Mouse (Mus musculus) neural tube, embryonic 14.5 days (tissue): ENCODE data around the gene Gm20388. TPM values are rescaled to one million over a fixed set of nuclear protein-coding genes. Genes with fewer than 3 reads are reported as not detected.
A peak's percentile ranks its signal among the peaks of the same experiment; 100 is the strongest.

ENCODE experiments used
- ATAC-seq: fragments of 200-750 bp; cut with Nextera tagmentation; 2 replicates; pipeline ENCODE4 v1.8.0; 2017; ENCODE audit warnings: low read depth, mild to moderate bottlenecking, moderate TSS enrichment, moderate library complexity
- H3K27ac ChIP-seq: fragments of 300-500 bp; sonication (generic); 2 replicates; pipeline ENCODE4 v1.5.1; 2014; ENCODE audit warnings: low read depth, mild to moderate bottlenecking, control low read depth, low read length, moderate library complexity, mixed read lengths
- H3K27me3 ChIP-seq: fragments of 300-500 bp; sonication (generic); 2 replicates; pipeline ENCODE4 v1.6.1; 2014; ENCODE audit warnings: low read length; ENCODE audit not compliant: control insufficient read depth, insufficient read depth
- H3K36me3 ChIP-seq: fragments of 300-500 bp; sonication (generic); 2 replicates; pipeline ENCODE4 v1.6.1; 2014; ENCODE audit warnings: low read length, mixed read lengths; ENCODE audit not compliant: control insufficient read depth, insufficient read depth
- H3K4me1 ChIP-seq: fragments of 300-500 bp; sonication (generic); 2 replicates; pipeline ENCODE4 v1.6.1; 2014; ENCODE audit warnings: low read length; ENCODE audit not compliant: control insufficient read depth, insufficient read depth
- H3K4me2 ChIP-seq: fragments of 300-500 bp; sonication (generic); 2 replicates; pipeline ENCODE4 v1.6.1; 2014; ENCODE audit warnings: mild to moderate bottlenecking, low read depth, low read length, control low read depth
- H3K4me3 ChIP-seq: fragments of 300-500 bp; sonication (generic); 2 replicates; pipeline ENCODE4 v1.5.1; 2014; ENCODE audit warnings: low read depth, low read length, control low read depth, mixed read lengths
- H3K9ac ChIP-seq: fragments of 300-500 bp; sonication (generic); replicated peaks from 2 replicates; pipeline ENCODE4 v1.6.1; 2014; ENCODE audit warnings: low read depth, mild to moderate bottlenecking, control low read depth, low read length, mixed read lengths
- H3K9me3 ChIP-seq: fragments of 300-500 bp; sonication (generic); 2 replicates; pipeline ENCODE4 v1.6.1; 2016; ENCODE audit warnings: low read length; ENCODE audit not compliant: control insufficient read depth
- WGBS: fragments of 180-500 bp; shearing (Covaris S2); extraction: QIAGEN DNeasy Blood & Tissue Kit; methylation state at CpG from one replicate; pipeline ENCODE4 v1.1.7; 2014; 5-methylcytosine and 5-hydroxymethylcytosine counted together
- polyA plus RNA-seq: library from polyadenylated mRNA; unstranded; fragments of >200 nt; fragmentation: Nextera tagmentation; extraction: Ambion mirVana; gene quantifications from 2 replicates; pipeline ENCODE4 v1.2.1, GENCODE M21; 2014

Gm20388 gene
- polyA plus RNA-seq, 1 experiment from 2014 or later: 10.3 TPM

DNA sequence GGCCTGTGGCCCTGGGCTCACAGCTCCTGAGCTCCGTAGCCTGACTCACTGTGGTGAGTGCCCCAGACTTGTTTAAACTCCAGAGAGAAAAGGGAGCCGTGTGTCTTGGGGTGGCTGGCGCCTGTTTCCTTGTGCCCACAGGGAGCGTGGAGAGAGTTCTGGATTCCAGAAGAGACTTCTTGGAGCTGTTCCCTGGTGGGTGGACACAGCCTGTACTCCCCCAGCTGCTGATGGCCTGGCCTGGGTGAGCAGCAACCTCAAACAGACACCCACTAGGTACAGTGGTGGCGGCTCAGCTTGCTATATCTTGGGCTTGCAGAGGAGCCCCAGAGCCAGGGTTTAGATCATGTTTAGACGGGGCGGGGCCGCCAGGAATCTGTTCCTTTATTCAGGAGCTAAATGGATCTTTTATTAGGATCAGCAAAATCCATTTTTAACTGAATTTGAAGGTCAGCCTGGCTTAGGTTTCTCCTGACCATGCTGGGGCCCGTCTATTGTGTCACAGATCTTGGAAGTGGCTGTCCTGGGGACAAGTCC lies 339.2 kb downstream of the Gm20388 start:
- Histone ChIP-seq H3K4me1 (peaks cover 10% of the 10 kb centered on the region), H3K36me3 (no peaks in the 10 kb centered on the region), H3K27me3 (no peaks in the 10 kb centered on the region), H3K4me2 (no peak overlapping the region), H3K9me3 (no peaks in the 10 kb centered on the region), H3K27ac (no peak overlapping the region), H3K4me3 (no peak overlapping the region), H3K9ac (no peak overlapping the region)
- no peak for ATAC-seq
- WGBS: 84% methylated on average over 9 of the region's 9 CpGs

DNA sequence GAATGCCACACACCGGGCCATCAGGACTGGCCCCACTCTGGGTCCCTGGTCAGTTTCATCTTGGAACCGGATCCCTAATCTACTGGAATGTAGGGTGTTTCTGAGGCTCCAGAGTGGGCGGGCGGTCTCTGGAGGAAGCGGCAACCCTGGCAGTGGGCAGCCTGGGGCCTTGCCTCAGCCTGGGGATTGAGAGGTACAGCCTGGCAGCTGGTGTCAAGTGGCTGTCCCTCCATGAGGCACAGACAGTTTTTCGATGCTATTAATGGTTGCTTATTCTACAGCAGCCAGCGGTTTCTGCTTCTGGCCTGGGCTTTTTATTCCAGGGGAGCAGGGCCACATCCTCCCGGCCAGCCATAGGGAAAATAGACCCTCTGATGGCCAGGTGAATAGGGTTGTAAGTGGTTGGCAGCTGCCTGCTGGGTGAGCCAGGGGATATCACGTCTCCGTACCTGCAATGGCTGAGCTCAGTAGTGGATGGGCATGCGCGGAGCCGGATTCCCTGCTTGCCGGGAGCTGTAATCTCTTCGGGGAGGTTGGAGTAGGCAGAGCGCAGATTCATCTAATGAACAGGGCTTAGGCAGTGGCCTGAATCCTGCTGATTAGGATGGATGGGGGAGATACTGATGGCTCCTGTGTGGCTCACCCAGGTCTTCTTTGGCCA lies 340.2 kb downstream of the Gm20388 start:
- Histone ChIP-seq H3K4me1 (peaks cover 10% of the 10 kb centered on the region), H3K4me3 (no peak overlapping the region), H3K9ac (no peak overlapping the region), H3K27ac (peak overlapping the region; percentile 67; the same call in 1 of the 2 replicates), H3K4me2 (no peak overlapping the region), H3K27me3 (no peaks in the 10 kb centered on the region), H3K36me3 (no peaks in the 10 kb centered on the region), H3K9me3 (no peaks in the 10 kb centered on the region)
- ATAC-seq: peak; percentile 69
- WGBS: 57% methylated on average over 16 of the region's 16 CpGs

GRCm38 (mm10) chr8:120251411-120252035 lies 340.9 kb downstream of the Gm20388 start:
- no peak overlapping the region for H3K4me2 ChIP-seq
- H3K36me3 ChIP-seq: no peaks in the 10 kb centered on the region
- no peak overlapping the region for H3K4me3 ChIP-seq
- no peaks in the 10 kb centered on the region for H3K27me3 ChIP-seq
- peaks cover 10% of the 10 kb centered on the region for H3K4me1 ChIP-seq
- no peaks in the 10 kb centered on the region for H3K9me3 ChIP-seq
- WGBS: 55% methylated on average over 9 of the region's 9 CpGs
- peak overlapping the region; percentile 67; the same call in 1 of the 2 replicates for H3K27ac ChIP-seq
- H3K9ac ChIP-seq: no peak overlapping the region
- ATAC-seq: no peak

GRCm38 (mm10) chr8:120253626-120254025 lies 343.0 kb downstream of the Gm20388 start:
- ATAC-seq: no peak
- WGBS: 91% methylated on average over 8 of the region's 8 CpGs
- H3K4me1 ChIP-seq: peaks cover 10% of the 10 kb centered on the region

DNA sequence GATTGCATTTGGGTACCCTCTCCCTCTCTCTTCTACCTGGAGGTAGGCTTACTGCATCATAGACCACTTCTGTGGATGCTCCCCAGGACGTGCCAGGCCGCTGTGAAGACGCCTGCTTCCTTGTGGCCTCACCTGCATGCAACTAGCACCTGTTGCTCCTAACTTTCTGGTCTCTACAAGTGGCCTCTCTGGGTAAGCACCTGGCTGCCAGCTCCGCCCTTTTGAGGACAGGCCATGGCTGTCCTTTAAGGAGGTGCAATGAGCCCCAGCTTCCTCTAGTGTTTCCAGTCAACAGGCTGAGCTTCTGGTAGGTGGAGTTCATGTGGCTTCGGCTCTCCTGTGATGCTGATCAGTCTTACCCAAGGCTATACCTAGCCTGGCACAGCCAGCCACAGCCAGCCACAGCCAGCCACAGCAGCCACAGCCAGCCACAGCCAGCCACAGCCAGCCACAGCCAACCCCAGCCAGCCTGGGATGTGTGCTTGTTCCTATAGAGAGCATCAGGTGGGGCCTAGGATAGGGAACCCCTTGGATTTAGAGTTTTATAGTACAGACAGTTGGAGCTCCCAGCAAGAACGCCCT lies 344.9 kb downstream of the Gm20388 start:
- Histone ChIP-seq H3K9ac (no peak overlapping the region), H3K9me3 (no peaks in the 10 kb centered on the region), H3K27me3 (no peaks in the 10 kb centered on the region), H3K4me3 (no peak overlapping the region), H3K4me2 (no peak overlapping the region), H3K36me3 (no peaks in the 10 kb centered on the region), H3K4me1 (peaks cover 12% of the 10 kb centered on the region), H3K27ac (no peak overlapping the region)
- no peak for ATAC-seq
- WGBS: 92% methylated on average over 6 of the region's 6 CpGs

More at GRCm38 (mm10) chr8:120253626-120254025, 343.0 kb downstream of the Gm20388 start:
- Histone ChIP-seq H3K4me3 (no peak overlapping the region), H3K27me3 (no peaks in the 10 kb centered on the region), H3K27ac (no peak overlapping the region), H3K4me2 (no peak overlapping the region), H3K9ac (no peak overlapping the region), H3K9me3 (no peaks in the 10 kb centered on the region), H3K36me3 (no peaks in the 10 kb centered on the region)

DNA sequence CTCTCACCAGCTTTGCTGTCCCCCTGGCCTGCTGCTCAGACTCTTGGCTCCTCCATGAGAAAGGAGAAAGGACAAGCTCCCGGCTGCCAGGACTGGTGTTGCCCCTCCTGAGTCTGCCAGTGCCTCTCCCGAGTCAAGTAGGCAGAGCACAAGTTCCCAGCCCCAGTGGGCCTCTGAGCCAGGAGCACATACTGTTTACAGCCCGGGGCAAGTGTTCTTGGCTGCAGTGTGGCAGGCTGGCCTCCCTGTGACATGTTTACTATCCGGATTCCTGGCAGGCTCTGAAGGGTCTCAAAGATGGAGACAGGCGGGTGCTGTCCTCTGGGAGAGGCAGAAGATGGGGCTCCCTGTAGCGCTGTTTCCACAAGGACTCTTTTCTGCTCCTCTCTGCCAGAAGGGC lies 346.3 kb downstream of the Gm20388 start:
- Histone ChIP-seq H3K36me3 (no peaks in the 10 kb centered on the region), H3K4me1 (peaks cover 16% of the 10 kb centered on the region; the same call in 1 of the 2 replicates), H3K4me2 (no peak overlapping the region), H3K9me3 (no peaks in the 10 kb centered on the region), H3K4me3 (no peak overlapping the region), H3K27ac (peak overlapping the region; percentile 28; the same call in 1 of the 2 replicates), H3K27me3 (no peaks in the 10 kb centered on the region), H3K9ac (no peak overlapping the region)
- ATAC-seq: 0 out of 2 replicates have a peak, but pooled peaks have one; percentile 38
- WGBS: 27% methylated on average over 6 of the region's 6 CpGs

DNA sequence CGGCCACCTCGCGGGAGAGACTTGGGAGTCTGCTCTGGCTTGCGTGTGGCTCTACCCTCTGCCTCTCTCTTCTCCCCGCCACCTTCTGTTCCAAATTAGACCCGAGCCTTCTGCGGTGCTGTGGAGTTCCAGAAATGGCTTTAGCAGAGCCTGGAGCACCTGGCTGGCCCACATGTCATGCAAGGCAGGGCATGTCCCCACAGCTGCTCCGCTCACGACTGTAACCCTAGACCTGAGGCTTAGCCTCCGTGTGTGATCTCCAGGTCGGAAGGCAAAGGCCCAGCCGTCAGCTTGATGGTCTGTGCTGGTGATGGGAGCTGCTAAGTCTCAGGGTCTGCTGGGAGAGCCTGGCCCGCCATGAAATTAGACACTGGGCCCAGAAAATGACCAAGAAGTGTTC lies 348.6 kb downstream of the Gm20388 start:
- H3K9ac ChIP-seq: no peak overlapping the region
- H3K36me3 ChIP-seq: no peaks in the 10 kb centered on the region
- no peak for ATAC-seq
- H3K4me3 ChIP-seq: no peak overlapping the region
- 87% methylated on average over 13 of the region's 13 CpGs for WGBS
- peaks cover 18% of the 10 kb centered on the region for H3K4me1 ChIP-seq
- no peak overlapping the region for H3K4me2 ChIP-seq
- no peaks in the 10 kb centered on the region for H3K9me3 ChIP-seq
- H3K27ac ChIP-seq: no peak overlapping the region
- H3K27me3 ChIP-seq: no peaks in the 10 kb centered on the region

- Histone ChIP-seq H3K9me3 (no peaks in the 10 kb centered on the region), H3K4me2 (no peak overlapping the region), H3K4me3 (no peak overlapping the region), H3K27ac (no peak overlapping the region), H3K27me3 (no peaks in the 10 kb centered on the region), H3K4me1 (peaks cover 33% of the 10 kb centered on the region), H3K36me3 (no peaks in the 10 kb centered on the region), H3K9ac (no peak overlapping the region)
- WGBS: 73% methylated on average over 5 of the region's 5 CpGs
- no peak for ATAC-seq
Observed at GRCm38 (mm10) chr8:120260677-120261076, 350.0 kb downstream of the Gm20388 start.
